Comparison of ENCODE assay signal across 8 mouse cellular contexts in genomic region chr7:19093537-19094385, GRCm38 (mm10). TPM values are rescaled to one million over a fixed set of nuclear protein-coding genes. Genes with fewer than 3 reads are reported as not detected.
DNase-seq lines count a peak whose midpoint lies in the region; ATAC-seq lines count a peak whose summit lies in the region.

No protein-coding gene starts in this region.

- peak overlapping the region; percentile 99 for H3K27ac ChIP-seq in heart, embryonic 12.5 days (ENCODE audit: poor library complexity, severe bottlenecking)
- H3K27ac ChIP-seq in kidney, embryonic 16.5 days (ENCODE audit: low read length): peak overlapping the region; percentile 99
- peak overlapping the region; percentile 80 for H3K27ac ChIP-seq in liver, embryonic 12.5 days
- H3K27ac ChIP-seq in stomach, embryonic 15.5 days: peak overlapping the region; percentile 98

- no peaks in the 10 kb centered on the region for H3K9me3 ChIP-seq in heart, embryonic 12.5 days (replicated peaks)
- no peaks in the 10 kb centered on the region for H3K9me3 ChIP-seq in kidney, embryonic 16.5 days (ENCODE audit: low read length)
- H3K9me3 ChIP-seq in liver, embryonic 12.5 days (replicated peaks): no peaks in the 10 kb centered on the region
- no peaks in the 10 kb centered on the region for H3K9me3 ChIP-seq in stomach, embryonic 15.5 days

- WGBS in heart, embryonic 12.5 days: under 1% methylated on average over 44 of the region's 45 CpGs
- WGBS in kidney, embryonic 16.5 days: under 1% methylated on average over 45 of the region's 45 CpGs
- under 1% methylated on average over 45 of the region's 45 CpGs for WGBS in liver, embryonic 12.5 days (ENCODE audit: insufficient replicate concordance)
- WGBS in stomach, embryonic 15.5 days: under 1% methylated on average over 45 of the region's 45 CpGs

- H3K9ac ChIP-seq in heart, embryonic 12.5 days: peak overlapping the region; percentile 97
- peak overlapping the region; percentile 93 for H3K9ac ChIP-seq in kidney, embryonic 16.5 days (replicated peaks; ENCODE audit: low read length)
- peak overlapping the region; percentile 75 for H3K9ac ChIP-seq in liver, embryonic 12.5 days
- peak overlapping the region; percentile 81 for H3K9ac ChIP-seq in stomach, embryonic 15.5 days

- ATAC-seq in erythroid progenitor cell, adult 5-6 weeks (replicated peaks; ENCODE audit: low FRiP score, poor library complexity, severe bottlenecking): peak; percentile 67
- peak; percentile 83 for ATAC-seq in heart, embryonic 12.5 days (ENCODE audit: insufficient number of reproducible peaks, low FRiP score)
- peak; percentile 87 for ATAC-seq in kidney, embryonic 16.5 days (ENCODE audit: low FRiP score, low TSS enrichment)
- ATAC-seq in liver, embryonic 12.5 days: peak; percentile 82
- peak; percentile 81 for ATAC-seq in stomach, embryonic 15.5 days (ENCODE audit: insufficient read depth, low FRiP score, low read depth)

- peak overlapping the region; percentile 88 for H3K4me2 ChIP-seq in heart, embryonic 12.5 days
- H3K4me2 ChIP-seq in kidney, embryonic 16.5 days (replicated peaks; ENCODE audit: low read depth, low read length): peak overlapping the region; percentile 93
- H3K4me2 ChIP-seq in liver, embryonic 12.5 days: peak overlapping the region; percentile 98
- H3K4me2 ChIP-seq in stomach, embryonic 15.5 days: peak overlapping the region; percentile 85

- peaks cover 46% of the 10 kb centered on the region for H3K36me3 ChIP-seq in heart, embryonic 12.5 days
- H3K36me3 ChIP-seq in kidney, embryonic 16.5 days (ENCODE audit: insufficient read depth, low read length): peaks cover 11% of the 10 kb centered on the region; the same call in 1 of the 2 replicates
- no peaks in the 10 kb centered on the region for H3K36me3 ChIP-seq in liver, embryonic 12.5 days
- H3K36me3 ChIP-seq in stomach, embryonic 15.5 days: no peaks in the 10 kb centered on the region

- H3K4me1 ChIP-seq in heart, embryonic 12.5 days (replicated peaks): peaks cover 47% of the 10 kb centered on the region
- peaks cover 38% of the 10 kb centered on the region for H3K4me1 ChIP-seq in kidney, embryonic 16.5 days (ENCODE audit: insufficient read depth, low read length)
- H3K4me1 ChIP-seq in liver, embryonic 12.5 days: peaks cover 61% of the 10 kb centered on the region
- H3K4me1 ChIP-seq in stomach, embryonic 15.5 days: peaks cover 35% of the 10 kb centered on the region

- H3K4me3 ChIP-seq in heart, embryonic 12.5 days: peak overlapping the region; percentile 79
- H3K4me3 ChIP-seq in kidney, embryonic 16.5 days (ENCODE audit: low read length): peak overlapping the region; percentile 84
- peak overlapping the region; percentile 66 for H3K4me3 ChIP-seq in liver, embryonic 12.5 days
- peak overlapping the region; percentile 73 for H3K4me3 ChIP-seq in stomach, embryonic 15.5 days (replicated peaks)

- DNase-seq in CD4-positive helper T cell, adult 2 months (ENCODE audit: low read depth, low spot score): peak; percentile 93
- peak; percentile 89 to 95 for DNase-seq in adrenal gland, postnatal 4 days (ENCODE audit: low spot score in 2 of 2)
- DNase-seq in neural tube, embryonic 10.5 days (ENCODE audit: extremely low spot score, low spot score): peak; percentile 98

- H3K27me3 ChIP-seq in heart, embryonic 12.5 days (replicated peaks): no peaks in the 10 kb centered on the region; the same call in 1 of the 2 replicates
- H3K27me3 ChIP-seq in kidney, embryonic 16.5 days (ENCODE audit: insufficient read depth, low read length): no peaks in the 10 kb centered on the region
- peaks cover 96% of the 10 kb centered on the region for H3K27me3 ChIP-seq in liver, embryonic 12.5 days (replicated peaks)
- no peaks in the 10 kb centered on the region for H3K27me3 ChIP-seq in stomach, embryonic 15.5 days (replicated peaks)

RNA-seq across cellular contexts. Expression of gene Six5, which starts 0.6 kb away (rescaled TPM):
- 10 to 100 TPM; 23.4 to 25.3 TPM for total RNA-seq in adrenal gland, postnatal 4 days (2021)
- not detected in 2 replicates for total RNA-seq in erythroid progenitor cell, adult 5-6 weeks (2015; ENCODE audit: low replicate concordance)
- total RNA-seq in erythroid progenitor cell, adult 5-6 weeks (2017; ENCODE audit: low replicate concordance): 0.13 TPM in 1 of 2 replicates, not detected in the other
- polyA plus RNA-seq in heart, embryonic 12.5 days (2016; fragmentation: Nextera tagmentation; extraction: Ambion mirVana): 7.1 and 7.2 TPM in 2 replicates
- 9.5 and 10.5 TPM in 2 replicates for polyA plus RNA-seq in kidney, embryonic 16.5 days (2015; fragmentation: Nextera tagmentation; extraction: Ambion mirVana)
- 1.8 TPM in 2 replicates for polyA plus RNA-seq in liver, embryonic 12.5 days (2016; fragmentation: Nextera tagmentation; extraction: Ambion mirVana)
- 10.8 and 12.1 TPM in 2 replicates for polyA plus RNA-seq in stomach, embryonic 15.5 days (2015; fragmentation: Nextera tagmentation; extraction: Ambion mirVana)

RNA-seq across cellular contexts. Expression of gene Dmpk, which starts 10.1 kb away (rescaled TPM):
- total RNA-seq in adrenal gland, postnatal 4 days (2021): 10 to 100 TPM; 70.0 to 74.7 TPM
- 15.9 and 18.4 TPM in 2 replicates for total RNA-seq in erythroid progenitor cell, adult 5-6 weeks (2015; ENCODE audit: low replicate concordance)
- 4.2 and 5.0 TPM in 2 replicates for total RNA-seq in erythroid progenitor cell, adult 5-6 weeks (2017; ENCODE audit: low replicate concordance)
- 16.4 and 17.2 TPM in 2 replicates for polyA plus RNA-seq in heart, embryonic 12.5 days (2016; fragmentation: Nextera tagmentation; extraction: Ambion mirVana)
- 17.2 and 27.5 TPM in 2 replicates for polyA plus RNA-seq in kidney, embryonic 16.5 days (2015; fragmentation: Nextera tagmentation; extraction: Ambion mirVana)
- polyA plus RNA-seq in liver, embryonic 12.5 days (2016; fragmentation: Nextera tagmentation; extraction: Ambion mirVana): 8.5 and 9.8 TPM in 2 replicates
- polyA plus RNA-seq in stomach, embryonic 15.5 days (2015; fragmentation: Nextera tagmentation; extraction: Ambion mirVana): 73.9 and 77.2 TPM in 2 replicates

RNA-seq across cellular contexts. Expression of gene Dmwd, which starts 17.7 kb away (rescaled TPM):
- 10 to 100 TPM; 67.0 to 70.3 TPM for total RNA-seq in adrenal gland, postnatal 4 days (2021)
- total RNA-seq in erythroid progenitor cell, adult 5-6 weeks (2015; ENCODE audit: low replicate concordance): 17.7 and 33.1 TPM in 2 replicates
- total RNA-seq in erythroid progenitor cell, adult 5-6 weeks (2017; ENCODE audit: low replicate concordance): 13.1 and 19.4 TPM in 2 replicates
- polyA plus RNA-seq in heart, embryonic 12.5 days (2016; fragmentation: Nextera tagmentation; extraction: Ambion mirVana): 15.4 and 15.5 TPM in 2 replicates
- 15.5 and 16.8 TPM in 2 replicates for polyA plus RNA-seq in kidney, embryonic 16.5 days (2015; fragmentation: Nextera tagmentation; extraction: Ambion mirVana)
- 7.4 and 7.9 TPM in 2 replicates for polyA plus RNA-seq in liver, embryonic 12.5 days (2016; fragmentation: Nextera tagmentation; extraction: Ambion mirVana)
- polyA plus RNA-seq in stomach, embryonic 15.5 days (2015; fragmentation: Nextera tagmentation; extraction: Ambion mirVana): 13.7 and 15.1 TPM in 2 replicates

RNA-seq across cellular contexts. Expression of gene Gm4969, which starts 24.4 kb away (rescaled TPM):
- total RNA-seq in adrenal gland, postnatal 4 days (2021): under 1 TPM; 0.59 to 0.98 TPM
- not detected in 2 replicates for total RNA-seq in erythroid progenitor cell, adult 5-6 weeks (2015; ENCODE audit: low replicate concordance)
- not detected in 2 replicates for total RNA-seq in erythroid progenitor cell, adult 5-6 weeks (2017; ENCODE audit: low replicate concordance)
- 2.2 TPM in 2 replicates for polyA plus RNA-seq in heart, embryonic 12.5 days (2016; fragmentation: Nextera tagmentation; extraction: Ambion mirVana)
- 3.2 and 4.3 TPM in 2 replicates for polyA plus RNA-seq in kidney, embryonic 16.5 days (2015; fragmentation: Nextera tagmentation; extraction: Ambion mirVana)
- polyA plus RNA-seq in liver, embryonic 12.5 days (2016; fragmentation: Nextera tagmentation; extraction: Ambion mirVana): 0.55 and 0.66 TPM in 2 replicates
- 2.8 and 3.2 TPM in 2 replicates for polyA plus RNA-seq in stomach, embryonic 15.5 days (2015; fragmentation: Nextera tagmentation; extraction: Ambion mirVana)

RNA-seq across cellular contexts. Expression of gene Fbxo46, which starts 25.9 kb away (rescaled TPM):
- 10 to 100 TPM; 13.7 to 14.6 TPM for total RNA-seq in adrenal gland, postnatal 4 days (2021)
- total RNA-seq in erythroid progenitor cell, adult 5-6 weeks (2015; ENCODE audit: low replicate concordance): 4.7 and 5.0 TPM in 2 replicates
- 6.3 and 7.3 TPM in 2 replicates for total RNA-seq in erythroid progenitor cell, adult 5-6 weeks (2017; ENCODE audit: low replicate concordance)
- 10.2 and 11.2 TPM in 2 replicates for polyA plus RNA-seq in heart, embryonic 12.5 days (2016; fragmentation: Nextera tagmentation; extraction: Ambion mirVana)
- 18.4 and 20.3 TPM in 2 replicates for polyA plus RNA-seq in kidney, embryonic 16.5 days (2015; fragmentation: Nextera tagmentation; extraction: Ambion mirVana)
- polyA plus RNA-seq in liver, embryonic 12.5 days (2016; fragmentation: Nextera tagmentation; extraction: Ambion mirVana): 8.1 and 10.1 TPM in 2 replicates
- polyA plus RNA-seq in stomach, embryonic 15.5 days (2015; fragmentation: Nextera tagmentation; extraction: Ambion mirVana): 11.6 and 12.8 TPM in 2 replicates

Comparison
In these comparisons a context has a peak if more than half of its experiments do, and no peak if none do; other contexts are left out.
1. Peak in every context shown above with its lines: DNase-seq, ATAC-seq, H3K4me3 ChIP-seq and H3K27ac ChIP-seq.